Mouse (Mus musculus) forebrain, embryonic 15.5 days (tissue): Measurements from ENCODE around the gene Gtf3a. TPM values are rescaled to one million over a fixed set of nuclear protein-coding genes. Genes with fewer than 3 reads are reported as not detected.

Source experiments
- ATAC-seq: fragments of 200-750 bp; cut with Nextera tagmentation; replicated peaks from 2 replicates; pipeline ENCODE4 v1.8.0; 2017; ENCODE audit warnings: mild to moderate bottlenecking, moderate TSS enrichment, moderate library complexity
- H3K27ac ChIP-seq: fragments of 300-500 bp; sonication (generic); replicated peaks from 2 replicates; pipeline ENCODE4 v1.5.1; 2015; ENCODE audit warnings: mild to moderate bottlenecking, inconsistent platforms
- H3K27me3 ChIP-seq: fragments of 300-500 bp; sonication (generic); 2 replicates; pipeline ENCODE4 v1.6.1; 2015; ENCODE audit warnings: inconsistent platforms
- H3K36me3 ChIP-seq: fragments of 300-500 bp; sonication (generic); 2 replicates; pipeline ENCODE4 v1.6.1; 2015; ENCODE audit warnings: mild to moderate bottlenecking, inconsistent platforms
- H3K4me1 ChIP-seq: fragments of 300-500 bp; sonication (generic); 2 replicates; pipeline ENCODE4 v1.6.1; 2015; ENCODE audit warnings: inconsistent platforms
- H3K4me2 ChIP-seq: fragments of 300-500 bp; sonication (generic); replicated peaks from 2 replicates; pipeline ENCODE4 v1.6.1; 2015; ENCODE audit warnings: mild to moderate bottlenecking, inconsistent platforms
- H3K4me3 ChIP-seq: fragments of 300-500 bp; sonication (generic); 2 replicates; pipeline ENCODE4 v1.5.1; 2015; ENCODE audit warnings: mild to moderate bottlenecking, inconsistent platforms
- H3K9ac ChIP-seq: fragments of 300-500 bp; sonication (generic); replicated peaks from 2 replicates; pipeline ENCODE4 v1.6.1; 2015; ENCODE audit warnings: mild to moderate bottlenecking, inconsistent platforms
- H3K9me3 ChIP-seq: fragments of 300-500 bp; sonication (generic); 2 replicates; pipeline ENCODE4 v1.6.1; 2016; ENCODE audit warnings: inconsistent platforms
- WGBS: fragments of 180-500 bp; shearing (Covaris S2); methylation state at CpG from one replicate; pipeline ENCODE4 v1.1.7; 2015; ENCODE audit warnings: mixed read lengths; 5-methylcytosine and 5-hydroxymethylcytosine counted together
- polyA plus RNA-seq: library from polyadenylated mRNA; unstranded; fragments of >200 nt; fragmentation: Nextera tagmentation; extraction: Ambion mirVana; gene quantifications from 2 replicates; pipeline ENCODE4 v1.2.1, GENCODE M21; 2015

Gene Gtf3a
- polyA plus RNA-seq, 1 experiment from 2014 or later, result 124 TPM

GRCm38 (mm10) chr5:146968695-146969393 lies 20.4 kb downstream of the Gtf3a start:
- 4% methylated on average over 13 of the region's 13 CpGs for WGBS
- Histone ChIP-seq H3K36me3 (no peaks in the 10 kb centered on the region), H3K27me3 (peaks cover 18% of the 10 kb centered on the region; the same call in 1 of the 2 replicates), H3K4me1 (peaks cover 8% of the 10 kb centered on the region), H3K9ac (0 out of 2 replicates have a peak overlapping the region, but pooled peaks have one; percentile 2), H3K9me3 (no peaks in the 10 kb centered on the region), H3K27ac (no peak overlapping the region), H3K4me2 (0 out of 2 replicates have a peak overlapping the region, but pooled peaks have one; percentile 11), H3K4me3 (no peak overlapping the region)
- no peak for ATAC-seq

- no peak overlapping the region for H3K4me3 ChIP-seq
- 75% methylated on average over 10 of the region's 10 CpGs for WGBS
- H3K27me3 ChIP-seq, result peaks cover 15% of the 10 kb centered on the region; the same call in 1 of the 2 replicates
- no peaks in the 10 kb centered on the region for H3K36me3 ChIP-seq
- no peak overlapping the region for H3K9ac ChIP-seq
- H3K9me3 ChIP-seq, result no peaks in the 10 kb centered on the region
- H3K27ac ChIP-seq, result no peak overlapping the region
- ATAC-seq, result no peak
- peaks cover 5% of the 10 kb centered on the region for H3K4me1 ChIP-seq
- no peak overlapping the region for H3K4me2 ChIP-seq
These were observed 23.5 kb downstream of the Gtf3a start for GRCm38 (mm10) chr5:146971776-146972561.

- WGBS, result 93% methylated on average over 9 of the region's 9 CpGs
- no peaks in the 10 kb centered on the region for H3K36me3 ChIP-seq
- H3K4me2 ChIP-seq, result no peak overlapping the region
These were observed 24.9 kb downstream of the Gtf3a start for GRCm38 (mm10) chr5:146973353-146973752.

GRCm38 (mm10) chr5:146973858-146974780 lies 25.7 kb downstream of the Gtf3a start:
- 83% methylated on average over 25 of the region's 25 CpGs for WGBS
- Histone ChIP-seq H3K27ac (no peak overlapping the region), H3K36me3 (no peaks in the 10 kb centered on the region), H3K4me1 (peaks cover 2% of the 10 kb centered on the region), H3K27me3 (peaks cover 15% of the 10 kb centered on the region; the same call in 1 of the 2 replicates), H3K4me2 (no peak overlapping the region), H3K4me3 (no peak overlapping the region), H3K9me3 (no peaks in the 10 kb centered on the region), H3K9ac (no peak overlapping the region)
- ATAC-seq, result no peak

More at GRCm38 (mm10) chr5:146973353-146973752, 24.9 kb downstream of the Gtf3a start:
- Histone ChIP-seq H3K9ac (no peak overlapping the region), H3K9me3 (no peaks in the 10 kb centered on the region), H3K27ac (no peak overlapping the region), H3K27me3 (peaks cover 15% of the 10 kb centered on the region; the same call in 1 of the 2 replicates), H3K4me3 (no peak overlapping the region), H3K4me1 (peaks cover 5% of the 10 kb centered on the region)
- no peak for ATAC-seq

GRCm38 (mm10) chr5:146974781-146975123 lies 26.3 kb downstream of the Gtf3a start:
- Histone ChIP-seq H3K27me3 (peaks cover 12% of the 10 kb centered on the region; the same call in 1 of the 2 replicates), H3K9ac (no peak overlapping the region), H3K36me3 (no peaks in the 10 kb centered on the region), H3K9me3 (no peaks in the 10 kb centered on the region), H3K4me1 (no peaks in the 10 kb centered on the region), H3K27ac (no peak overlapping the region), H3K4me3 (no peak overlapping the region), H3K4me2 (no peak overlapping the region)
- ATAC-seq, result no peak
- WGBS, result 63% methylated on average over 13 of the region's 13 CpGs

- 84% methylated on average over 6 of the region's 6 CpGs for WGBS
These were observed 32.9 kb downstream of the Gtf3a start for GRCm38 (mm10) chr5:146981376-146981775.

GRCm38 (mm10) chr5:146983216-146983615 lies 34.8 kb downstream of the Gtf3a start:
- Histone ChIP-seq H3K4me2 (no peak overlapping the region), H3K4me3 (no peak overlapping the region), H3K27ac (no peak overlapping the region), H3K9me3 (no peaks in the 10 kb centered on the region), H3K36me3 (no peaks in the 10 kb centered on the region), H3K4me1 (peaks cover 17% of the 10 kb centered on the region), H3K27me3 (peaks cover 23% of the 10 kb centered on the region), H3K9ac (no peak overlapping the region)
- WGBS, result 8% methylated on average over 8 of the region's 8 CpGs
- ATAC-seq, result no peak

More at GRCm38 (mm10) chr5:146981376-146981775, 32.9 kb downstream of the Gtf3a start:
- Histone ChIP-seq H3K4me2 (no peak overlapping the region), H3K9ac (no peak overlapping the region), H3K4me3 (no peak overlapping the region), H3K36me3 (no peaks in the 10 kb centered on the region), H3K4me1 (peaks cover 9% of the 10 kb centered on the region), H3K27ac (no peak overlapping the region), H3K27me3 (peaks cover 23% of the 10 kb centered on the region), H3K9me3 (no peaks in the 10 kb centered on the region)
- ATAC-seq, result no peak

- Histone ChIP-seq H3K36me3 (no peaks in the 10 kb centered on the region), H3K9ac (peak overlapping the region; percentile 42; the same call in 1 of the 2 replicates), H3K4me1 (peaks cover 17% of the 10 kb centered on the region), H3K9me3 (no peaks in the 10 kb centered on the region), H3K27ac (peak overlapping the region; percentile 62), H3K4me2 (peak overlapping the region; percentile 26), H3K4me3 (peak overlapping the region; percentile 16; the same call in 1 of the 2 replicates), H3K27me3 (peaks cover 23% of the 10 kb centered on the region)
- 16% methylated on average over 21 of the region's 21 CpGs for WGBS
- ATAC-seq, result peak; percentile 61; the same call in 1 of the 2 replicates
These were observed 37.4 kb downstream of the Gtf3a start for GRCm38 (mm10) chr5:146985725-146986433.

- 74% methylated on average over 10 of the region's 10 CpGs for WGBS
- peaks cover 18% of the 10 kb centered on the region for H3K27me3 ChIP-seq
- H3K9ac ChIP-seq, result no peak overlapping the region
- no peak overlapping the region for H3K4me2 ChIP-seq
- no peak overlapping the region for H3K27ac ChIP-seq
- no peaks in the 10 kb centered on the region for H3K36me3 ChIP-seq
- no peak overlapping the region for H3K4me3 ChIP-seq
- H3K9me3 ChIP-seq, result no peaks in the 10 kb centered on the region
- no peak for ATAC-seq
- peaks cover 17% of the 10 kb centered on the region for H3K4me1 ChIP-seq
These were observed 39.1 kb downstream of the Gtf3a start for GRCm38 (mm10) chr5:146987588-146987987.

- H3K4me1 ChIP-seq, result peaks cover 20% of the 10 kb centered on the region
- no peak overlapping the region for H3K4me3 ChIP-seq
- H3K36me3 ChIP-seq, result no peaks in the 10 kb centered on the region
- no peak overlapping the region for H3K4me2 ChIP-seq
- H3K27ac ChIP-seq, result no peak overlapping the region
- no peaks in the 10 kb centered on the region for H3K9me3 ChIP-seq
- 76% methylated on average over 5 of the region's 5 CpGs for WGBS
- H3K9ac ChIP-seq, result no peak overlapping the region
- H3K27me3 ChIP-seq, result peaks cover 5% of the 10 kb centered on the region; the same call in 1 of the 2 replicates
- ATAC-seq, result no peak
These were observed 40.6 kb downstream of the Gtf3a start for GRCm38 (mm10) chr5:146989051-146989450.

- H3K36me3 ChIP-seq, result no peaks in the 10 kb centered on the region
- no peak overlapping the region for H3K27ac ChIP-seq
- H3K9ac ChIP-seq, result no peak overlapping the region
- WGBS, result 63% methylated on average over 8 of the region's 8 CpGs
- no peaks in the 10 kb centered on the region for H3K9me3 ChIP-seq
- no peak for ATAC-seq
- H3K27me3 ChIP-seq, result no peaks in the 10 kb centered on the region; the same call in 1 of the 2 replicates
- 0 out of 2 replicates have a peak, but pooled peaks cover 3% of the 10 kb centered on the region for H3K4me1 ChIP-seq
- H3K4me2 ChIP-seq, result no peak overlapping the region
- H3K4me3 ChIP-seq, result no peak overlapping the region
These were observed 45.1 kb downstream of the Gtf3a start for GRCm38 (mm10) chr5:146993509-146993908.
